Mouse (Mus musculus) intestine, postnatal 0 days (tissue): ENCODE data around the gene Tyk2. TPM values are rescaled to one million over a fixed set of nuclear protein-coding genes. Genes with fewer than 3 reads are reported as not detected.

Source experiments
- ATAC-seq: fragments of 200-750 bp; cut with Nextera tagmentation; 2 replicates; pipeline ENCODE4 v1.8.0; 2017; ENCODE audit warnings: mild to moderate bottlenecking, moderate TSS enrichment, moderate library complexity
- H3K27ac ChIP-seq: fragments of 300-500 bp; sonication (generic); 2 replicates; pipeline ENCODE4 v1.5.1; 2014; ENCODE audit warnings: mild to moderate bottlenecking, low read depth, low read length, moderate library complexity
- H3K27me3 ChIP-seq: fragments of 300-500 bp; sonication (generic); replicated peaks from 2 replicates; pipeline ENCODE4 v1.6.1; 2014; ENCODE audit warnings: low read length, mixed read lengths; ENCODE audit not compliant: control insufficient read depth, insufficient read depth
- H3K36me3 ChIP-seq: fragments of 300-500 bp; sonication (generic); 2 replicates; pipeline ENCODE4 v1.6.1; 2014; ENCODE audit warnings: mild to moderate bottlenecking, moderate library complexity; ENCODE audit not compliant: control insufficient read depth, insufficient read depth
- H3K4me1 ChIP-seq: fragments of 300-500 bp; sonication (generic); replicated peaks from 2 replicates; pipeline ENCODE4 v1.6.1; 2014; ENCODE audit warnings: antibody characterized with exemption, low read length, mixed read lengths; ENCODE audit not compliant: control insufficient read depth, insufficient read depth
- H3K4me2 ChIP-seq: fragments of 300-500 bp; sonication (generic); replicated peaks from 2 replicates; pipeline ENCODE4 v1.6.1; 2014; ENCODE audit warnings: low read depth, mild to moderate bottlenecking, moderate library complexity
- H3K4me3 ChIP-seq: fragments of 300-500 bp; sonication (generic); 2 replicates; pipeline ENCODE4 v1.5.1; 2014; ENCODE audit warnings: low read depth, low read length
- H3K9ac ChIP-seq: fragments of 300-500 bp; sonication (generic); 2 replicates; pipeline ENCODE4 v1.6.1; 2014; ENCODE audit warnings: mild to moderate bottlenecking, low read depth, low read length
- H3K9me3 ChIP-seq: fragments of 300-500 bp; sonication (generic); 2 replicates; pipeline ENCODE4 v1.6.1; 2016; ENCODE audit warnings: mixed run types; ENCODE audit not compliant: control insufficient read depth
- CTCF ChIP-seq: sonication (generic); IDR thresholded peaks from 2 replicates; pipeline ENCODE4 v1.5.1; 2016; ENCODE audit warnings: low read depth, mild to moderate bottlenecking, control low read depth, antibody characterized with exemption, moderate library complexity
- WGBS: fragments of 180-500 bp; shearing (Covaris S2); extraction: QIAGEN DNeasy Blood & Tissue Kit; methylation state at CpG from one replicate; pipeline ENCODE4 v1.1.7; 2014; 5-methylcytosine and 5-hydroxymethylcytosine counted together
- polyA plus RNA-seq: library from polyadenylated mRNA; unstranded; fragments of >200 nt; fragmentation: Nextera tagmentation; extraction: Ambion mirVana; gene quantifications from 2 replicates; pipeline ENCODE4 v1.2.1, GENCODE M21; 2015

Tyk2 gene
- polyA plus RNA-seq, 1 experiment from 2014 or later = 8.0 TPM

GRCm38 (mm10) chr9:21134595-21135328 is 3.7 kb upstream of the Tyk2 start:
- Histone ChIP-seq H3K4me2 (no peak overlapping the region), H3K4me1 (no peaks in the 10 kb centered on the region), H3K4me3 (no peak overlapping the region), H3K9ac (no peak overlapping the region), H3K27me3 (no peaks in the 10 kb centered on the region), H3K9me3 (no peaks in the 10 kb centered on the region), H3K27ac (no peak overlapping the region), H3K36me3 (peaks cover 23% of the 10 kb centered on the region)
- 64% methylated on average over 9 of the region's 9 CpGs for WGBS
- ATAC-seq = no peak
- TF ChIP-seq CTCF = no peak

GRCm38 (mm10) chr9:21133064-21133707 is 2.1 kb upstream of the Tyk2 start:
- WGBS = 70% methylated on average over 9 of the region's 9 CpGs
- no peaks in the 10 kb centered on the region for H3K27me3 ChIP-seq
- H3K9me3 ChIP-seq = no peaks in the 10 kb centered on the region
- no peak overlapping the region for H3K27ac ChIP-seq
- no peaks in the 10 kb centered on the region for H3K4me1 ChIP-seq
- no peak overlapping the region for H3K4me3 ChIP-seq
- TF ChIP-seq CTCF = no peak
- no peak overlapping the region for H3K9ac ChIP-seq
- peaks cover 10% of the 10 kb centered on the region for H3K36me3 ChIP-seq
- H3K4me2 ChIP-seq = no peak overlapping the region
- no peak for ATAC-seq

- ATAC-seq = no peak
- Histone ChIP-seq H3K4me1 (no peaks in the 10 kb centered on the region), H3K9ac (no peak overlapping the region), H3K9me3 (no peaks in the 10 kb centered on the region), H3K27ac (no peak overlapping the region), H3K4me2 (no peak overlapping the region), H3K27me3 (no peaks in the 10 kb centered on the region), H3K4me3 (no peak overlapping the region), H3K36me3 (peaks cover 8% of the 10 kb centered on the region)
- TF ChIP-seq CTCF = peak; percentile 56
- 74% methylated on average over 12 of the region's 12 CpGs for WGBS
Measured at GRCm38 (mm10) chr9:21132102-21132775, 1.2 kb upstream of the Tyk2 start.

GRCm38 (mm10) chr9:21126259-21126627 is 4.8 kb downstream of the Tyk2 start:
- Histone ChIP-seq H3K9ac (no peak overlapping the region), H3K27ac (no peak overlapping the region), H3K27me3 (no peaks in the 10 kb centered on the region), H3K4me2 (no peak overlapping the region), H3K4me1 (no peaks in the 10 kb centered on the region), H3K4me3 (no peak overlapping the region), H3K9me3 (no peaks in the 10 kb centered on the region), H3K36me3 (peaks cover 63% of the 10 kb centered on the region)
- no peak for TF ChIP-seq CTCF
- ATAC-seq = no peak
- 69% methylated on average over 2 of the region's 2 CpGs for WGBS

- H3K4me3 ChIP-seq = no peak overlapping the region
- ATAC-seq = no peak
- no peaks in the 10 kb centered on the region for H3K27me3 ChIP-seq
- H3K36me3 ChIP-seq = peaks cover 68% of the 10 kb centered on the region
- no peak overlapping the region for H3K9ac ChIP-seq
- H3K27ac ChIP-seq = no peak overlapping the region
- no peaks in the 10 kb centered on the region for H3K4me1 ChIP-seq
- no peak overlapping the region for H3K4me2 ChIP-seq
- WGBS = 85% methylated on average over 9 of the region's 9 CpGs
- no peaks in the 10 kb centered on the region for H3K9me3 ChIP-seq
- TF ChIP-seq CTCF = no peak
Measured at GRCm38 (mm10) chr9:21125502-21126258, 5.4 kb downstream of the Tyk2 start.

GRCm38 (mm10) chr9:21124837-21125236 is 6.2 kb downstream of the Tyk2 start:
- H3K4me2 ChIP-seq = no peak overlapping the region
- TF ChIP-seq CTCF = no peak
- no peaks in the 10 kb centered on the region for H3K27me3 ChIP-seq
- H3K4me3 ChIP-seq = no peak overlapping the region
- no peak overlapping the region for H3K27ac ChIP-seq
- ATAC-seq = no peak
- no peaks in the 10 kb centered on the region for H3K4me1 ChIP-seq
- 82% methylated on average over 5 of the region's 5 CpGs for WGBS
- no peak overlapping the region for H3K9ac ChIP-seq
- H3K36me3 ChIP-seq = peaks cover 74% of the 10 kb centered on the region
- H3K9me3 ChIP-seq = no peaks in the 10 kb centered on the region
